In genomic region chr10:17411300-17411987, GRCm38 (mm10) we compare ENCODE assay signal across 10 mouse cellular contexts.
DNase-seq lines count a peak whose midpoint lies in the region; ATAC-seq and TF ChIP-seq lines count a peak whose summit lies in the region.
"Had no signal": no experiment of that assay in that cellular context is flagged by ENCODE, and none has a peak within 500 bp of the region (broad histone marks: within the 10 kb centered on the region; RNA-seq: fewer than 3 reads in every experiment).

No protein-coding gene starts in this region.

- H3K4me2 ChIP-seq in forebrain, embryonic 13.5 days, result no peak overlapping the region
- no peak overlapping the region for H3K4me2 ChIP-seq in lung, embryonic 14.5 days

- no peaks in the 10 kb centered on the region for H3K36me3 ChIP-seq in forebrain, embryonic 10.5 days (replicated peaks)
- H3K36me3 ChIP-seq in forebrain, embryonic 13.5 days (ENCODE audit: poor library complexity, severe bottlenecking), result no peaks in the 10 kb centered on the region
- no peaks in the 10 kb centered on the region for H3K36me3 ChIP-seq in lung, embryonic 14.5 days (ENCODE audit: insufficient read depth)

- no peak overlapping the region for H3K9ac ChIP-seq in forebrain, embryonic 13.5 days
- H3K9ac ChIP-seq in lung, embryonic 14.5 days, result no peak overlapping the region

- no peak overlapping the region for H3K27ac ChIP-seq in forebrain, embryonic 10.5 days
- no peak overlapping the region for H3K27ac ChIP-seq in forebrain, embryonic 13.5 days
- H3K27ac ChIP-seq in lung, embryonic 14.5 days (ENCODE audit: low read depth), result no peak overlapping the region
- H3K27ac ChIP-seq: layer of hippocampus, adult 2 months had no signal

- H3K4me1 ChIP-seq in forebrain, embryonic 10.5 days, result peaks cover 11% of the 10 kb centered on the region
- H3K4me1 ChIP-seq in forebrain, embryonic 13.5 days, result no peaks in the 10 kb centered on the region
- no peaks in the 10 kb centered on the region for H3K4me1 ChIP-seq in lung, embryonic 14.5 days (ENCODE audit: insufficient read depth)

- H3K9me3 ChIP-seq in forebrain, embryonic 10.5 days, result no peaks in the 10 kb centered on the region
- no peaks in the 10 kb centered on the region for H3K9me3 ChIP-seq in forebrain, embryonic 13.5 days (replicated peaks)
- H3K9me3 ChIP-seq in lung, embryonic 14.5 days (ENCODE audit: low read depth, low read length), result no peaks in the 10 kb centered on the region

- ATAC-seq in forebrain, embryonic 13.5 days, result no peak
- peak; percentile 86 for ATAC-seq in lung, embryonic 14.5 days (ENCODE audit: insufficient read depth)

- no peak overlapping the region for H3K4me3 ChIP-seq in forebrain, embryonic 10.5 days
- H3K4me3 ChIP-seq in forebrain, embryonic 13.5 days, result no peak overlapping the region
- H3K4me3 ChIP-seq in lung, embryonic 14.5 days (ENCODE audit: low read depth, low read length), result no peak overlapping the region
- H3K4me3 ChIP-seq: layer of hippocampus, adult 2 months had no signal

- WGBS in forebrain, embryonic 10.5 days, result 39% methylated on average over 4 of the region's 4 CpGs
- WGBS in forebrain, embryonic 13.5 days, result 34% methylated on average over 4 of the region's 4 CpGs
- 34% methylated on average over 4 of the region's 4 CpGs for WGBS in lung, embryonic 14.5 days

- H3K27me3 ChIP-seq in forebrain, embryonic 10.5 days (ENCODE audit: poor library complexity, severe bottlenecking), result no peaks in the 10 kb centered on the region
- H3K27me3 ChIP-seq in forebrain, embryonic 13.5 days, result no peaks in the 10 kb centered on the region
- no peaks in the 10 kb centered on the region for H3K27me3 ChIP-seq in lung, embryonic 14.5 days (ENCODE audit: insufficient read depth, low read length)

- peak; percentile 15 for DNase-seq in forebrain, embryonic 10.5 days (ENCODE audit: extremely low spot score, low spot score)
- peak; percentile 38 for DNase-seq in 3T3-L1 (ENCODE audit: low read depth, low spot score)
- peak; percentile 14 for DNase-seq in embryo, embryonic 11 days
- peak; percentile 70 for DNase-seq in lung, embryonic 14.5 days
- no peak for DNase-seq in layer of hippocampus, adult 8-10 months (ENCODE audit: low spot score in 2 of 2)
- DNase-seq in frontal cortex, adult 2 months (ENCODE audit: extremely low spot score in 1 of 2, low spot score in 1 of 2), result no peak
- no peak for DNase-seq in spleen, postnatal 36 days (ENCODE audit: low spot score in 2 of 2)
- DNase-seq: cerebellum, adult 11-12 months had no signal

- TF ChIP-seq CTCF in lung, embryonic 14.5 days (IDR thresholded peaks at IDR 0.05; ENCODE audit: low read depth), result no peak

Comparison
In these comparisons a context has a peak if more than half of its experiments do, and no peak if none do; other contexts are left out.
1. DNase-seq: peak in forebrain, embryonic 10.5 days (single experiment), 3T3-L1 (single experiment), embryo, embryonic 11 days (single experiment) and lung, embryonic 14.5 days (single experiment); none in layer of hippocampus, adult 8-10 months (0 of 2), frontal cortex, adult 2 months (0 of 2) and spleen, postnatal 36 days (0 of 2).